Mouse (Mus musculus) liver (tissue): ENCODE results near the gene Ankrd2.

Source experiments
- DNase-seq: peaks from one replicate; pipeline ENCODE4 v3.0.0-alpha.2; 2020; ENCODE audit warnings: mixed read lengths

Ankrd2 gene

GRCm38 (mm10) chr19:42016251-42016650 is 19.5 kb upstream of the Ankrd2 start:
- DNase-seq = no peak

GRCm38 (mm10) chr19:42016840-42017239 is 19.0 kb upstream of the Ankrd2 start:
- no peak for DNase-seq

GRCm38 (mm10) chr19:42017399-42018247 is 18.2 kb upstream of the Ankrd2 start:
- no peak for DNase-seq

- no peak for DNase-seq
Observed at GRCm38 (mm10) chr19:42019011-42019522, 16.7 kb upstream of the Ankrd2 start.

DNA sequence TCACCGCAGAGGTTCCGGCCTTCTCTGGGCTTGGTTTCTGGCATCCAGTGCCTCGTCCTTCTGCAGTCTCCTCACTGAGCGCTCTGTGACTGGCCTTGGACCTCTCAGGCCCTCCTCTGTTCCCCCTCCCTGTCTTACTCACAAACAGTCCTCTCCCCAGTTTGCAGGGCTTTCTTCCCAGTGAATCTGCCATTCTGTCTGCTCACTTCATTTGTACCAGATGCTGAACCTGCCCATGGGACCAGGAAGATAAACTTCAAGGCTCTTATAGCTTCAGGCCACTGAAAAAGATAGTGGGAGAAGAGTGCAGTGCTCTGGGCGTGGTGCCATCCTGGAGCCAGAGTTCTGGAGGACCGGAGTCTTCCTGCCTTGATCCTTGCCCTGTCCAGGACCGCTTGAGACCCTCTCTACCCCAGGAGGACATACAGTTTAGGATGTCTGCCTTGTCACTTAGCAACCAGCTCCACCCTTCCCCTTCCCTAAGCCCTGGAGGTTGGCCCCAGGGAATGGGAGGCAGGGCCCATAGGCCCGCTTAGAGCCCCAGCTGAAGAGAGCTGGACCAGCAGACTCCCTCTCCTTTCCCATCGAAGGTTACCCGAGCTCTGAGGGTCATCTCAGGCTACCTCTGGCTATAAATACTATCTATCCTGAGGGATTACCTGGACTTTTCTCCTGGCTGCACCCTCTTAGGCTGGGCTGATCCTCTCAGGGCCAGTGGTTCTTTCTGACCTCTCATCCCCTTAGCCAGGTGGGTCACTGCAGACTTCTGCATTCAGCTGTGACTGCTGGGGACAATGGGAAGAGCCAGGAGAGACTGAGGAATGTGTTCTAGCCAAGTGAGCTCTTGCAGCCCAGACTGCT is 13.9 kb upstream of the Ankrd2 start:
- DNase-seq = no peak

DNA sequence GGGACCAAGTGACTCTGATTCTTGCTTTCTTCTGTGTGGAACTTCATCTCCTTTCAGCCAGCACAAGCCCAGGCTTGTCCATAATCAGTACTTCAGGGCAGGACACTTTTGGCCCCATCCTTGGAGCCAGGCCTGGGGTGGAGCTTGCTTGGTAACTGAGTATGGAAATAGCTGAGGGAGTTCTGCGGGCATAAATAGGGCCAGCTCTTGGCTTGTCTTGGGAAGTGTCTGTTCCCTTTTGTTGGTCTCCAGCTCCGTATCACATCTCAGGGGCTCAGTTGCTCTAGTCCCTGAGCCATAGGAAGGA is 13.3 kb upstream of the Ankrd2 start:
- DNase-seq = no peak

DNA sequence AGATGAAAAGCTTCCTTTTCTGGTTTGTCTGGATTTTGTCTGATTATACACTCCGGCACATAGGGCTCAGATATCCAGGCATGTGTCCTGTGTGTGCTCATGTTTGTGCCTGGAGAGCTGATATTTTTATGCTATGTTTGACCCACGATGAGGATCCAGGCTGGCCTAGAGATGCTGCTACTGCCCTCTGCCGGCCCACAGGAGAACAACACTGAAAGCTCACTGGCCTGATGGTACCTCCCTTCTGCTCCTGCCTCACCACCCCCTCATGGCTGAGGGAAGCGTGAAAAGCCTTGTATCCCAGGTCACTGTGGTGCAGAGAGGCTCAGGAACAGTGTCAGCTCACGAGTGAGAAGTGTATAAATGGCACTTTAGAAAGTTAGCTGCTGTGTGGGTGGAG is 9.6 kb upstream of the Ankrd2 start:
- DNase-seq = peak; percentile 73

DNA sequence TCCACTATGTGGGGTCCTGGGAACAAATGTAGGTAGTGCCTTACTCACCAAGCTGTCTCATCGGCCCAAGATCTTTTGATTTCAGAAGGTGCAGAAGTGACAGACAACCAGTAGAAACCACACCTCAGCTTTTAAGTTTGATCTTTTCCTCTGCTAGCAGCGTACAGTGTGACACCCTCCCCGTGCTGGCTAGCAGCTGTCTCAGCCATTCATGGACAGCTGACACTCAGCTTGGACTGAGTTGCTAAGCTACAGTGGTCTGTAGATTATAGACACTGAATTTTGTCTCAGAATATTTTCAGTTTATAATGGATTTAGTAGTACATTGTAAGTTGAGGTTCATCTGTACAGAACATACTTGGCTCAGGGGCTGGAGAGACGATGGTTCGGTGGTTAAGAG is 4.7 kb upstream of the Ankrd2 start:
- DNase-seq = no peak

GRCm38 (mm10) chr19:42033611-42034010 is 2.2 kb upstream of the Ankrd2 start:
- no peak for DNase-seq

GRCm38 (mm10) chr19:42034146-42034775 is 1.5 kb upstream of the Ankrd2 start:
- DNase-seq = no peak

GRCm38 (mm10) chr19:42034881-42035455 is 832 bp upstream of the Ankrd2 start:
- DNase-seq = no peak

DNA sequence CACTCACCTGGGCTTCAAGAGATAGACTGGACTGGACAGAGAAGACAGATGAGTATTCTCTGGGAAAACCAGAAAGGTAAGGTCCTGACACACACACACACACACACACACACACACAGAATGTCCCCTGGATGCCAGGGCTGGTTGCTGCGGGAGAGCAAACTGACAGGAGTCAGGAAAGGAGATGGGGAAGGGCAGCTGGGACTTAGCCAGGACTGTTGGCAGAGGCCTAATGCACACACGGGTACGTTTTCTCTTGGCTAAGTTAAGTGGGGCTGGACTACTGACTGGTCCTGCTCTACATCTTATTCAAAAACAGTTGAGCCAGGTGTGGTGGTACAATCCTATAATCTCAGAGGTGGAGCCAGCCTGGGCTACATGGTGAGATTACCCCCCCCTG is 557 bp downstream of the Ankrd2 start:
- no peak for DNase-seq

- DNase-seq = no peak
Observed at GRCm38 (mm10) chr19:42037167-42037702, 1.4 kb downstream of the Ankrd2 start.

- DNase-seq = no peak
Observed at GRCm38 (mm10) chr19:42038310-42038709, 2.5 kb downstream of the Ankrd2 start.

DNA sequence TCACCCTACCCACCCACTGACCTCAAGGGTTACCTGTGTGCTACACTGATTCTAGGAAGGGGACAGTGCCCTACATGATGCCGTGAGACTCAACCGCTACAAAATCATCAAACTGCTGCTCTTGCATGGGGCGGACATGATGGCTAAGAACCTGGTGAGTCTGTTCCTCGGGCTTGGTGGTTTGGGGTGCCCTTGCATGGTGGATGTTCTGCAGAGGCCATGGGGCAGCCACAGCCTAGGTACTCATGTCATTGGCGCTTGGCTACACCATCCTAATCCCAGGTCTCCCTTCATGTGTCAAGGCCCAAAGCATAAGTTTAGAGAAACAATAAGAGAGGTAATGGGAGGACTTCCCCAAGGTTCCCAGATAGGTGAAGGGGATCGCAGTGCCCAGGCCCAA is 8.2 kb downstream of the Ankrd2 start:
- no peak for DNase-seq

DNA sequence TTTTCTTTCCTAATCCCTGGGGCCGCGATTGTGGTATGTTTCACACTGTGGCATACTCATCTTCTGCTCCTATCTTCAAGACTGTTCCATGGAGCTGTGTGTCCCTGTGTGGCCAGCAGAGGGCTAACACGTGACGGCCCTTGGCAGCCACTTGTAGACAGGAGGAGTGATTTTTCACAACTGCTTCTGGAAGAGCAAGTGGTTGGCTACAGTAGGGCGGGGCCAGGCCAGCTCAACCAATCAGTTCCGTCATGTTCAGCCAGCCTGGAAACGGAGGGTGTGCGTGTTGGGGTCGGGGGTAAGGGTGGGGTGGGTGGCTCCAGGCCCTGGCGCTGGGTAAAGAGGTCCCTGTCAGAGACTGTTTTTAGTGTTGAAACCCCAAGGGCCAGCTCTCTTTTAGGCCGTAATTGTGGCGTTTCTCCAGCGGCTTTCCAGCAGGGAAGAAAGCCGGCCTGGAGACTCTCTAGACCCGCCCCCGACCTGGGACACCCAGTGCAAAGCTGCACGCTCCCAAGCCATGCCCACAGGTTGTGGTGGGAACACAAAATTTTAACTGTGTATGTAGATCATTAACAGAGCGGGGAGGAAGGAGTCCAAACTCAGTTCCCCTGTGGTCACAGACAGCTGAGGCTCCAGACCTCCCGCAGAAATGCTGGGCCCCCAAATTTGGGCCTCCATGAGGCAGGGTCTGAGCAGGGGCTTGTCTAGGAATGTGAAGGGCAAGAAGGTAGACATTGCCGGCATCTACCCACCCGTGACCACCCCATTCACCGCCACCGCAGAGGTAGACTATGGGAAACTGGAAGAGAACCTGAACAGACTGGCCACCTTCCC is 9.7 kb downstream of the Ankrd2 start, which contains the start of gene Hoga1:
Hoga1 (plus strand) TSS at position 342 of the 834 bp plus-strand sequence.
- DNase-seq = peak; percentile 73

DNA sequence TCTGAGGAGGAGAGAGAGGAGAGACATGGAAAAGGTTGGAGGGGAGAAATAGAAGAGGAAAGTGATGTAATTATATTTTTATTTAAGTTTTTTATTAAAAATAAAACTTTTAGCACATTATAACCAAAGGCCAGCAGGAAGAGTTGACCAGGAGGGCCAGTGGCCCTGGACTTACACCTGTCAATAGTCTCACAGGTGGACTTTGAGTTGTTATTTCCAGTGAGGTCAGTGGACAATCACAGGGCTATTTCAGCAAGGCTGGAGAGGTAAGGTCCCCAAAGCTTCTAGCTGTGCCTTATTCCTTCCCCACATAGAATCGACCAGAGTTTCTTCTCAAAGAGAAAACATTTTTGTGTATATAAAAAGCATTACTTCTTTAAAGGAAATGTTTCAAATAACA is 14.5 kb downstream of the Ankrd2 start:
- DNase-seq = no peak

GRCm38 (mm10) chr19:42051351-42051750 is 15.6 kb downstream of the Ankrd2 start:
- no peak for DNase-seq

DNA sequence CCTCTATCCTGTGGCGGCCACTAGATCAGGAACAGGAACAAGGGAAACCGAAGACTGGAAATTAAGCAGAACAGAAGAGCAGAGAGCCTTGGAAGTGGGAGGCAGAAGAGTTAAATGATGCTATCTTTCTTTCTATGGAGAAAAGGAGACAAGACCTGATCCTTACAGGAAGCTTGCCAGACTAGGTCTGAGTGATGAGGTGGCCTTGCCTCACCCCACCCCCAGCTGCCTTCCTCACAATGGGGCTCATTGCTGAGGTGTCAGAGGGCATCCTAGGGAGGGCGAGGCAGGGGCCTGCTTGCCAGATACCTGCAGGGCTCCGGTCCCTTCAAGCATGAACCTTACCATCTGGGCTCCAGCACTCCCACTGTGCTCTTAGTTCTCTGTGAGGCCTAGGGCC is 16.1 kb downstream of the Ankrd2 start, which contains the start of gene 4933411K16Rik:
4933411K16Rik (plus strand) TSS at position 301 of the 400 bp plus-strand sequence.
- DNase-seq = no peak

GRCm38 (mm10) chr19:42054255-42054654 is 18.5 kb downstream of the Ankrd2 start:
- no peak for DNase-seq

- DNase-seq = no peak
Observed at GRCm38 (mm10) chr19:42055881-42056280, 20.1 kb downstream of the Ankrd2 start.
